8 mouse cellular contexts compared by ENCODE assay signal in genomic region chr13:4244861-4245559, GRCm38 (mm10). TPM values are rescaled to one million over a fixed set of nuclear protein-coding genes. Genes with fewer than 3 reads are reported as not detected.
A peak's percentile ranks its signal among the peaks of the same experiment; 100 is the strongest.
DNase-seq lines count a peak whose midpoint lies in the region; ATAC-seq and TF ChIP-seq lines count a peak whose summit lies in the region.

No protein-coding gene starts in this region.

- peaks cover 4% of the 10 kb centered on the region; the same call in 1 of the 2 replicates for H3K4me1 ChIP-seq in embryonic facial prominence, embryonic 15.5 days
- no peaks in the 10 kb centered on the region for H3K4me1 ChIP-seq in kidney, adult 2 months (ENCODE audit: control insufficient read depth, insufficient read depth, low read length)
- no peaks in the 10 kb centered on the region for H3K4me1 ChIP-seq in lung, embryonic 14.5 days (ENCODE audit: insufficient read depth)

- H3K9me3 ChIP-seq in embryonic facial prominence, embryonic 15.5 days (replicated peaks): no peaks in the 10 kb centered on the region
- no peaks in the 10 kb centered on the region for H3K9me3 ChIP-seq in lung, embryonic 14.5 days (ENCODE audit: low read depth, low read length)

- H3K4me3 ChIP-seq in embryonic facial prominence, embryonic 15.5 days (replicated peaks): peak overlapping the region; percentile 27; the same call in 1 of the 2 replicates
- no peak overlapping the region; the same call in 1 of the 2 replicates for H3K4me3 ChIP-seq in kidney, adult 2 months (ENCODE audit: insufficient read depth, low read depth, low read length)
- H3K4me3 ChIP-seq in lung, embryonic 14.5 days (ENCODE audit: low read depth, low read length): peak overlapping the region; percentile 11; the same call in 1 of the 2 replicates

- ATAC-seq in embryonic facial prominence, embryonic 15.5 days (ENCODE audit: insufficient number of reproducible peaks, low FRiP score, low TSS enrichment, low read depth): peak; percentile 43; the same call in 1 of the 2 replicates
- peak; percentile 99 for ATAC-seq in lung, embryonic 14.5 days (ENCODE audit: insufficient read depth)
- ATAC-seq in cerebellum, adult (ENCODE audit: insufficient number of reproducible peaks, low FRiP score, low TSS enrichment): no peak

- WGBS in embryonic facial prominence, embryonic 15.5 days: 3% methylated on average over 13 of the region's 13 CpGs
- WGBS in kidney, adult 2 months: 4% methylated on average over 13 of the region's 13 CpGs
- 3% methylated on average over 13 of the region's 13 CpGs for WGBS in lung, embryonic 14.5 days

- H3K9ac ChIP-seq in embryonic facial prominence, embryonic 15.5 days: no peak overlapping the region
- H3K9ac ChIP-seq in lung, embryonic 14.5 days: peak overlapping the region; percentile 33; the same call in 1 of the 2 replicates

- H3K27me3 ChIP-seq in embryonic facial prominence, embryonic 15.5 days: no peaks in the 10 kb centered on the region
- H3K27me3 ChIP-seq in kidney, adult 2 months (replicated peaks; ENCODE audit: control insufficient read depth, insufficient read depth, low read length): no peaks in the 10 kb centered on the region
- no peaks in the 10 kb centered on the region for H3K27me3 ChIP-seq in lung, embryonic 14.5 days (ENCODE audit: insufficient read depth, low read length)

- DNase-seq in right cerebral cortex, postnatal 14 days: peak; percentile 3
- no peak for DNase-seq in right cerebral cortex, postnatal 36 days (ENCODE audit: low spot score in 2 of 2)
- DNase-seq in kidney, adult 2 months: peak; percentile 83
- peak; percentile 63 for DNase-seq in lung, embryonic 14.5 days
- peak; percentile 33 for DNase-seq in ovary, postnatal 36 days (ENCODE audit: low spot score)
- DNase-seq in gastrocnemius, postnatal 4 days (ENCODE audit: low spot score in 2 of 2): no peak

- no peaks in the 10 kb centered on the region for H3K36me3 ChIP-seq in embryonic facial prominence, embryonic 15.5 days
- no peaks in the 10 kb centered on the region for H3K36me3 ChIP-seq in kidney, adult 2 months (ENCODE audit: control insufficient read depth, insufficient read depth, low read length)
- no peaks in the 10 kb centered on the region for H3K36me3 ChIP-seq in lung, embryonic 14.5 days (ENCODE audit: insufficient read depth)

- TF ChIP-seq POLR2A in kidney, adult 2 months (IDR thresholded peaks at IDR 0.05; ENCODE audit: low read depth, low read length): no peak

- H3K27ac ChIP-seq in embryonic facial prominence, embryonic 15.5 days (replicated peaks): no peak overlapping the region
- no peak overlapping the region for H3K27ac ChIP-seq in kidney, adult 2 months (ENCODE audit: insufficient read depth, low read depth, low read length)
- no peak overlapping the region for H3K27ac ChIP-seq in lung, embryonic 14.5 days (ENCODE audit: low read depth)

- peak overlapping the region; percentile 51 for H3K4me2 ChIP-seq in embryonic facial prominence, embryonic 15.5 days (replicated peaks)
- H3K4me2 ChIP-seq in lung, embryonic 14.5 days: peak overlapping the region; percentile 54

- no peak for TF ChIP-seq CTCF in kidney, adult 2 months (conservative IDR thresholded peaks at IDR 0.05; ENCODE audit: insufficient read depth, insufficient read length, low read depth, low read length)
- TF ChIP-seq CTCF in lung, embryonic 14.5 days (IDR thresholded peaks at IDR 0.05; ENCODE audit: low read depth): no peak

RNA-seq across cellular contexts. Expression of gene Akr1c19, which starts 16.5 kb away (rescaled TPM):
- 0.26 and 0.43 TPM in 2 replicates for polyA plus RNA-seq in embryonic facial prominence, embryonic 15.5 days (2015; fragmentation: Nextera tagmentation; extraction: Ambion mirVana)
- 16.5 and 24.1 TPM in 2 replicates for polyA plus RNA-seq in kidney, adult 2 months (2012; rRNA removed)
- 10.6 and 13.3 TPM in 2 replicates for polyA plus RNA-seq in lung, embryonic 14.5 days (2014; fragmentation: Nextera tagmentation; extraction: Ambion mirVana)
- under 1 TPM; 0.21 to 0.66 TPM for total RNA-seq in gastrocnemius, postnatal 4 days (2021)

RNA-seq across cellular contexts. Expression of gene Akr1c12, which starts 34.2 kb away (rescaled TPM):
- not detected in 2 replicates for polyA plus RNA-seq in embryonic facial prominence, embryonic 15.5 days (2015; fragmentation: Nextera tagmentation; extraction: Ambion mirVana)
- polyA plus RNA-seq in kidney, adult 2 months (2012; rRNA removed): 3.1 and 4.6 TPM in 2 replicates
- polyA plus RNA-seq in lung, embryonic 14.5 days (2014; fragmentation: Nextera tagmentation; extraction: Ambion mirVana): 0.61 and 0.80 TPM in 2 replicates
- total RNA-seq in gastrocnemius, postnatal 4 days (2021): not detected

RNA-seq across cellular contexts. Expression of gene Akr1c13, which starts 54.1 kb away (rescaled TPM):
- 2.2 and 2.4 TPM in 2 replicates for polyA plus RNA-seq in embryonic facial prominence, embryonic 15.5 days (2015; fragmentation: Nextera tagmentation; extraction: Ambion mirVana)
- 12.8 and 17.2 TPM in 2 replicates for polyA plus RNA-seq in kidney, adult 2 months (2012; rRNA removed)
- 3.8 and 4.4 TPM in 2 replicates for polyA plus RNA-seq in lung, embryonic 14.5 days (2014; fragmentation: Nextera tagmentation; extraction: Ambion mirVana)
- total RNA-seq in gastrocnemius, postnatal 4 days (2021): 1 to 10 TPM in 1 of 2 experiments, under 1 TPM in 1; 0.98 to 1.6 TPM

Comparison
In these comparisons a context has a peak if more than half of its experiments do, and no peak if none do; other contexts are left out.
1. DNase-seq: peak in right cerebral cortex, postnatal 14 days (single experiment), kidney, adult 2 months (single experiment), lung, embryonic 14.5 days (single experiment) and ovary, postnatal 36 days (single experiment); none in right cerebral cortex, postnatal 36 days (0 of 2) and gastrocnemius, postnatal 4 days (0 of 2).